Mouse (Mus musculus) embryo, embryonic 9.5 days (tissue): ENCODE data around the gene Nacc2.
A peak's percentile ranks its signal among the peaks of the same experiment; 100 is the strongest.

ENCODE experiments used
- DNase-seq: peaks from one replicate; pipeline ENCODE4 v3.0.0-alpha.2; 2017; ENCODE audit errors: extremely low spot score

Nacc2 gene

DNA sequence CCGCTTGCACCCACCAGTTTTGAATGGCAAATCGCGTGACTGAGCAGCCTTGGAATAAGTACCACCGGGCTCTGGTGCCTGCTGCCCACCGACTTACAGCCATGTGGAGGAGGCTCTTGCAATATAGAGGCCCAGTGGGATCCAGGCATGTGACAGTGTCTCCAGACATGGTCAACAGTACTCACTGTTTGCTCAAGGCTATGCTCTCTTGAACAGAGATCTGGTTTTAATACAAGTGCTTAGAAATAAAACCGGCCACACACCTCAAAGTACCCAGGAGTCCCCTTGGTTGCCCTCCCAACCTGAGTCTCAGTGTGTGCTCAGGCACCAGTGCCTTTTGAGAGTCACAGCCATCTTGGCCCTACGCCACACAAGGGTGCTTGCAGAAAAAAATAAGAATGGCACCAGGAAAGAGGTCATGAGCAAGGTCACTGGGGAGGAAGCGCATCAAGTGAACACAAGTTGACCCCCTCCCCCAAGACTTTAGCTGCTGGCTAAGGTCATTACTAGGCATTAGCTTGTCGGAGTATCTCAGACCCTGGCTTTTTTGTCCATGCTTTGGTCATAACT is at the start of gene Nacc2:
Nacc2 (minus strand) TSS at position 142 of the 570 bp plus-strand sequence.
- DNase-seq, result no peak

DNA sequence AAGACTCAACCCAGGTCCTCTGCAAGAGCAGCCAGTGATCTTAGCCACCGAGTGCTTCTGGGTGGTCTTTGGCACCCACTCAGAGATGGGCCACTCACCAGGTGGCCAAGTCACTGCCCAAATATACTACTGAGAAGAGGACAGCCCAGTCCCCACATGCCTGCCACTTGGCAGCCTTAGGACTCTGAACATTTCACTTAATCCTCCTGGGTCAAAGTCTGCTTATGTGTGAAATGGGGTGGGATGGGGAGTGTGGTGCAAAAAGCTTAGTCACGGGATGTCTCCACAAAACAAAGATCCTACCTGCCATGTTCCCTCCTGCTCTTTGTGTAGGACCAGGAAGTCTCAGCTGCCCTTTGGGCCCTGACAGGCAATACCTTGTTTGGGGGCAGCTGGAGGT is 49.1 kb upstream of the Nacc2 start:
- no peak for DNase-seq

DNA sequence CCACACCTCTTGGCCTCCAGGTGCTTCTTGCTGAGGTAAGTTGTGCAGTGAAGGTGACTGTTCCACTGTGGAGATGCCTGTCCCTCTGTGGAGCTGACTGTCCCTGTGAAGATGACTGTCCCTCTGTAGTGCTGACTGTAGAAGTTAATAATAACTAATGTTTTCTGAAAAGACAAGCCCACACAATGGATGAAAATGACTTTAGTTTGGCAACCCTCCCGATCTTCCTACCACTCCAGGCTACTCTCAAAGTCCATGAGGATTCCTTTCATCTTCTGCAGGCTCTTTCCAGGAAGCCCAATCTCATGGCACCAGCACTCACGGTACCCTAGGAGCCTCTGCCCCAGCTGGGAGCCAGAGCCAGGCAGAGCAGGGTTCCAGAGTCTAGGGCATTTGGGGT is 47.4 kb upstream of the Nacc2 start:
- no peak for DNase-seq

DNA sequence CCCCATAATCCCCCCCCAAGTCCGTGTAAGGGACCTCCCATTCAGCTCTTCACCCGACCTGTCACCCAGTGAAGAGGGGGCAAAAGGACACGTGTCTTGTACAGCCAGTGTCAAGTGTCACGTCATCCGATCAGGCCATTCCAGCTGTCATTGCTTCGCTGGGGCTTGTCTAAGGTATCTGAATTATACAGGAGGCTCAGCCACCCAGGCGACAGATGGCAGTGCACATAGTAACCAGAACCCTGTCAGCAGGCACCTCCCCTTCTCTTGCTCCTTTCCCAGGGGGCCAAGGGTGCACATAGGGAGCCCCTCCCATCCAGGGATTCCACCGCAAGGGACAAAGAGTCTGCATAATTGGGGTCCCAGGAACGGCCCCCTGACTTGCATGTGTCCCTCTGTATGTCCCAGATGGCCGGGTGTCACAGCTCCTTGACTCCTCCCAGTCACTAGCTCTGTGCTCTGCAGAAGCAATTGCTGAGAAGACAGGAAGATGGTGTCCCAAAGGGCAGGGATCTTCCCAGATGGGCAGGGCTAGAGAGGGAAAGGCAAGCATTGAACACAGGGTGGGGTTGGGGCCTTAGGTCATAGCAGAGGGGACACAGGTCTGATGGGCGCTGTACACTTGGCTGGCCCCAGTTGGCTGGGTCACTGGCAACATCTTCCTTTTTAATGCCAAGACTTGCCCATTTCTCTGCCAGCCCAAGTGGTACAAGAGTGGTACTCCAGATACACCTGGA is 46.0 kb upstream of the Nacc2 start:
- DNase-seq, result peak; percentile 32

DNA sequence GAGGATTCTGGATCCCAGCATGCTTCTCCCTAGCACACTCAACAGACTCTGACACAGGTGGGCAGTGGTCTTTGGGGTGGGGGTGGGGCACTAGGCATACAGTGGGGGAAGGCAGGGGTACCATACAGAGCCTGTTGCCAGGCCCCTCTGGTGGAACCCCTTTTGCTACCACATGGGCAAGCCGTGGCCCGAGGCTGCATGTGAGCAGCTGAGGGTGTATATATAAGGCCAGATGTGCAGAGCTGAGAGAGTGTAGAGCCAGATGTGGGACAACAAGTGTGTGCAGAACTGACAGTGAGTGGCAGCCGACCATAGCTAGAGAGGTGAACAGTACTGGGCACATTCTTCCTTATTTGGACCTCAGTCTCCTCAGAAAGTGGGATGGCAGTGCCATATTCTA is 43.9 kb upstream of the Nacc2 start:
- DNase-seq, result no peak

DNA sequence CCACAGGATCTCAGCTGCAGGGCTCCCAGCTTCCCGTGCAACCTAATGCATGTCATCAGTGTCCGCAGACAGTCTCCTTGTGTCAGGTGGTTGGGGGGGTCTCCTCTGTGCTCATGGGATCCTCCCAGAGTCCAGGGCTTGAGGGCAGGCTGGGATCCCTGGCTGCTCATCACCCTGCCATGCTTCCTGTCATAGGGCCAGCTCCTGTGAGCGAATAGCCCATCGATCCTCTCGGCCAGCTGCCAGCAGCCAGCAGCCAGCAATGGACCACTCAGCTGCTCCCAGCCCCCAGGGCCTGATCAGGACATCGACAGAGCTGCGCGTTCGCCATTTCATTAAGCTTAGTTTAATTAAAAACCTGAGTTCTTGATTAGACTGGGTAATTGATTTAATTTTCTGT is 35.0 kb upstream of the Nacc2 start:
- DNase-seq, result no peak

DNA sequence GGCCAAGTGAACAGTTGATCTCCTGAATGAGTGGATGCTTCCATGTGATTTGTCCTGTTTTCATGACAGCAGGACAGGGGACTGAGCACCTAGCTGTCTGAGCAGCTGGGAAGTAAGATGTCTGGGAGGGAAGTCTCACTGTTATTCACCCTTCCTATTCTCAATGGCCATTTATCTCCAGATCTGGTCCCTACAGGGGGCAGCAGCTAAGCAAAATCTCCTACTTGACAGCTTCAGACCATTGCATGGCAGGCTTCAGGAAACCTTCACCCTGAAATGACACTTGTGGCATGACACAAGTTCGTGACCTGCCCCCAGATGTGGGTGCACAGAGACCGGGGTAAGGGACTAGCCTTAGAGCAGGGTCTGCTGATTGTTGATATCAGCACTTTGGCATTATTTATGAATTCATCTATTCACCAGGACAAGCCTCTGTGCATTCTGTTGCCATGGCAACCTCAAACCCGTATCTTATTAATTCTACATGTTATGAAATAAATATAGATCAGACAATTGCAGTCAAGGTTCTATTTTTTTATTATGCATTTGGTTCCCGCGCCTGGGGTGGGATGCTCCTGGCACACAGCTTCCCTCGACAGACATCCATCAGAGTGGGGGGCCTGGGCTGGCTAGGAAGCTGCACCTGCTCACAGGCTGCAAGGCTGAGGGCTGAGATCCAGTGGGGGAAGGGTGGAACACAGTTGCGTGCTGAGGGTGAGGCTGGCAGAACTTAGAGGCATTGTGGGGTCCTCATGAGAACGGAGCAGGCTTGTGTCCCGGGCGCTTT is 33.4 kb upstream of the Nacc2 start:
- DNase-seq, result no peak

DNA sequence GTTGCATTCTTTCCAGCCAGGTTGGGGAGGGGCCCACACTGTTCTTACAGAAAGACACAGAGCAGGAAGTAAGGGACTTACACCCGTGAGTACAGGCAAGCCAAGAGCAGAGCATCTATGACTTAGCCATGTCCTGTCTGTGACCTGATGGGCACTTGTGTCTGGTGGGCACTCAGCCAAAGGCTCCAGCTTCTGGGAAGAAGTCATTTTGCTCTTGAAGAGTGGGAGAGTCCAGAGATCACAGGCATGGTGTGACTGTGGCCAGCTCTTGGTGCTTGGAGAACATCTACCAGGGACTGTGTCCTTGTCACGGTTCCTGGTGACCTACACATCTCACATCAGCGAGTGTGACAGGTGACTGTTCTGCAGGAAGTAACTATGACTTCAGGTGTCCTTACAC is 32.7 kb upstream of the Nacc2 start:
- DNase-seq, result no peak

DNA sequence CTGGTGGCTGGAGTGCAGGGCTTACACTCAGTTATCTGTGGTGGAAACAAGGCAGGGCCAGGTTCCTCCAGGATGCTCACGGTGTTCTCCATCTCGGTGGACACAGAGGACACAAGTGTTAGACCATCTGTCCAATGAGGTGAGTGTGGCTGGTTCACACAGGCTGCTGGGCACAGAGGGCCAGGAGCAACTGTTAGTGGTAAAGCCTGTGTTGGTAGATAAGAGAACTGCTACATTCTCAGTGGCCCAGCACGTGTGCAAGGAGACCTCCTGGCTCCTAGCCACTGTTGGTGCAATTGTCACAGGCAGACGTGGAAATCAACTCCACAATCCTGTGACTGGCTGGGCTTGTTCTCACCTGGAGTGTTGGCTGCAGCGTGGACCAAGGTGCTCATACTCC is 31.6 kb upstream of the Nacc2 start:
- no peak for DNase-seq

DNA sequence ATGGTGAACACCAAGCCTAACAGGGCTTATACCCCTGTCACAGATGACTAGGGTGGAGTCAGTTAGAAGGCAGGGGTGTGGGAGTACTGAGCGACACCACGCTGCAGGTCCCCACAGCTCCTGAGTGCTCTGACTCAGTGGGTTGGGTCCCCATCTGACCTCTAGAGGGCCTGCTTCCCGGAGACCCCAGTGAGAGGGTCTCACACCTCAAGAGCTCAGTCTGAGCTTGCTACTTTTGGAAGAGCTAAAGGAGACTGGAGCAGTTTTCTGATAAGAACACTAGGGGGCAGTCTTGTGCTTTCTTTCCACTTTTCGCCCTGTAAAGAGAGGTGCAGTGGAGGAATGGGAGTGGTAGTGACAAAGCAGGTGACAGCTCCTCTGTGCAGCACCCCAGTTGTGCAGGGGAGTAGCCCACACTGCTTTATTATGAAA is 30.9 kb upstream of the Nacc2 start:
- peak; percentile 70 for DNase-seq

DNA sequence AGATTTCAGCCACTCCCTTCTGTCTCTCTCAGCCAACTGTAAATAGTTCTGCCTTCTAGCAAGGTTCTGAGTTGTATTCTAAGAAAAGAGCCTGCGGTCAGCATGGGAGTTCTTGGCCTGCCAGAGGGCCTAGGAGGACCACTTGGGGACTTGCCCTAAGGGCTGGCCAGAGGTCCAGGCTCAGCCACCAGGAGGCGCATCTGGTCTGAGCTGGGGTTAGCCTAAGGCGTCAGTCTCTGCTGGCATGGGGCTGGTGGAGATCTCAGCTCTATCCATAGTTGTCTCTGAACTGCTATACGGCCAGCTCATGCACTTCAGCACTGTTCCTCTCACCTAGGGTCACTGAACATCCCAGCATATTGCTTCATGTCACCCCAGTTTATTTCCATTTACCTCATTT is 30.3 kb upstream of the Nacc2 start:
- peak; percentile 56 for DNase-seq

DNA sequence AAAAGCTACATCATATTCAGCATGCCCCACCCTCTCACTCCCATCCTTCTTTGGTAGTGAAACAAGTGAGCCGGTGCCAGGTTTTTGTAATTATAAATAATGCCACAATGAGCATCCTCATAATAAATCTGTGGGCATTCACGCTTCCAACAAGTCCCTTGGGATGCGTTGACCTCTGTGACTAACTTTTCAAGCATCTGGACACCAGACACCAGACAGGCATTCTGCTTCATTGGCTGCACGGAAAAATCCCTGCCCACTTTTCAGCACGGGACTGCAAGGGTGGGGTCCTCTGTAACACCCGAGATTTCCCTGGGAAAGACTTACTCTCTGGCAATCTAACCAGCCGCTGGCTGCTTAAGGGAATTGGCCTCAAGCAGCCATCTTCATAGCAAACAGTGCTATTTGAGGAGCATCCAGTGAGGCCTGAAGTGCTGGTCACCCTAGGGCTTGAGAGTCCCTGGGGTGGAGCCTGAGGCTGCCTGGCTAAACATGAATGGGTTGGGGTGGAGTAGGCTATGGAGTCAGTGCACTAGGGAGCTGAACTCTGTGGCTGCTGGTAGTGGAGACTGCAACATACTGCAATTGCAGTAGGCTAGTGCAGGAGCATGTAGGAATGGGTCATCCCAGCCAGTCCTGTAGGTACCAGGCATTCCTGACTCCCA is 24.8 kb upstream of the Nacc2 start:
- no peak for DNase-seq

DNA sequence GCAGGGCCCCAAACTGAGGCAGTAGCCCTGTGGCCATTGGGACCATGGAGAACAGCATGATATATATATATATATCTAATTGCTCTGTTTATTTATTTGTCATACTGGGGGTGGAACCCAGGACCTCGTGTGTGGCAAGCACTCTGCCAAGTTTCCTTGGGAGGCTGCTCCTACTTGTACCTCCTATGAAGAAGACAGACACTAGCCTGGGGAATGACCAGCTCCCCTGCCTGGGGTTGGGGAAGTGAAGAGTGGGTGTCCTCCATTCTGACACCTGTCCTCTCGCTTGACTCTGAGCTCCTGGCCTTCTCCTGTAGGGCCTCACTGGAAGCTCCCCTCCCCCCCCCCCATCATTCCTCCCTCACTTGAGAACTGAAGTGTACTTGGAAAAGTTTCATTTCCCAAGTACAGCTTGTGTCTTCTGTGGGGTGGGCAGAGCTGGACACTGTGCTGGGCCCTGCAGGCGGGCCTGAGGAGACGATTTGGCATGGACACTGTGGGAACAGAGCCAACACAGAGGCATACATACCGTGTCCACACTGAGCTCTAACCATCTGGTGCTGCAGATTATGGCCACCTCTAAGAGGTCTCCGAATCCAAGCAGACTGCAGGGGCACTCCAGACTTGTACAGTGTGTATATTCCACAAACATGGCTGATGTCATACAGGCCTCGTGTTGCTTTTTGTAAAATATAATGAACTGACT is 23.5 kb upstream of the Nacc2 start:
- no peak for DNase-seq

DNA sequence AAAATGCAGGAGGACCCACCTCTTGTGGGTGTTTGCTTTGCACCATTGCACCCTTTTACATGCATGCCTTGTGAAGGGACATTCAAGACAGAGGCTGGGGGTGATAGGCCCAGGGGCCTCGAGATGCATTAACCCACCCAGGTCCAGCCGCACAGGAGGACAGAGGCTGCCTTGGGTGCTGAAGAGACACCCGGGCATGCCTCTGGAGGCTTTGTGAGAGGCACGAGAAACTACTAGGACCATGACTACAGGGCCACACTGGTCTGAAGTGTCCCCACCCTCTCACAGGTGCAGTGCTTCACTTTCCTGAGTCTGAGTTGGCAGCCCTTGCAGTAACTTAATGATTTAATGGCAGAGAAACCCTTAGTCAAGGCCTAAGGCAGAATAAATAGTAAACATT is 22.1 kb upstream of the Nacc2 start:
- DNase-seq, result no peak

DNA sequence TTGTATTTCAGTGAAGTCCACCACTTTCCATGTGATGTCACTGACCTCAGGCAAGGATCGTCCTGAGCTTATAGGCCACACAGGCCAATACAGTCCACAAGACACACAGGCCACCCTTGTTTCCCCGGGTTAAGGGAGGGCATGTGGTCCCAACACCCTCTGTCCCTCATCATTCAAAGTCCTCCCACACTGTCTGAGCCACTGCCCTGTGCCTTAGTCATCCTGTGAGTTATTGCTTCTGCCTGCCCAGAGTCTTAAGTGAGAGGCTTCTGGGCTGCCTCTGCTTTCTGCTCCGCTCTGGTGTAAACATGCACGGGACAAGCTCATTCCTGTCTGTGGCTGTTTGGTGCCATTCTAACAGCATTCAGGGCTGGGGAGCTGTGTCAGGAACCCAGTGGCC is 21.3 kb upstream of the Nacc2 start:
- DNase-seq, result no peak

DNA sequence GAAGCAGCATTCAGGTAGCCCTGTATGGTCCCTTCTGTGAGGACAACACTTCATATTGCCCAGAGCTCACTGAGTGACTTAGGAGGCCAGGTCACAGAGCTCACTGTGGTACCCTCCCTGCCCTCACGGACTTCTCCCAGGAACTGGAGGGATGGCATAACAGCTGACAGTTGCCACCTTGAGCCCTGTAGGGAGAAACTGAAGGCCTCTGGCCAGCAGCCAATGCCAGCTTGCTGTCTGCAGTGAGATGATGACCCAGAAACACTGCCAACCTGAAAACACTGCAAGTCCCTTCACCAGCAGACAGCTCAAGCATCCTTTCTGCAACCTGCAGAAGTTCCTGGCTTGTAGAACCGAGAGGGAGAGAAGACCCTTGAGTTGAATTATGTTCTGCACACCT is 20.5 kb upstream of the Nacc2 start:
- DNase-seq, result no peak

DNA sequence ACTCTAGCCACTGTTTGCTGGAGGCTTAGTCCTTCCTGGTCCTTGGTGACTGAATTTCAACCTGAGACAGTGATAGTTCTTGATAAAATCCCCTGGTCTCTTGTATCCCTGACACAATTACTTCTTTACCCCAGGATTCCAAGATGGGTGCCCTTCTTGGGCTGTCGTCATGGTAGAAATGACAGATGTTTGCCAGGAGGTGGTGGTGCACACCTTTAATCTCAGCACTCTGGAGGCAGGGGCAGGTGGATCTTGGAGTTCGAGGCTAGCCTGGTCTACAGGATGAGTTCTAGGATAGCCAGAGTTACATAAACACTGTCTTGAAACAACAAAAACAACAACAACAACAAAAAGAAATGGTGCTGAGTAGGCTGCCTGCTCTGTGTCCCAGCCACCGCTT is 20.0 kb upstream of the Nacc2 start:
- no peak for DNase-seq

DNA sequence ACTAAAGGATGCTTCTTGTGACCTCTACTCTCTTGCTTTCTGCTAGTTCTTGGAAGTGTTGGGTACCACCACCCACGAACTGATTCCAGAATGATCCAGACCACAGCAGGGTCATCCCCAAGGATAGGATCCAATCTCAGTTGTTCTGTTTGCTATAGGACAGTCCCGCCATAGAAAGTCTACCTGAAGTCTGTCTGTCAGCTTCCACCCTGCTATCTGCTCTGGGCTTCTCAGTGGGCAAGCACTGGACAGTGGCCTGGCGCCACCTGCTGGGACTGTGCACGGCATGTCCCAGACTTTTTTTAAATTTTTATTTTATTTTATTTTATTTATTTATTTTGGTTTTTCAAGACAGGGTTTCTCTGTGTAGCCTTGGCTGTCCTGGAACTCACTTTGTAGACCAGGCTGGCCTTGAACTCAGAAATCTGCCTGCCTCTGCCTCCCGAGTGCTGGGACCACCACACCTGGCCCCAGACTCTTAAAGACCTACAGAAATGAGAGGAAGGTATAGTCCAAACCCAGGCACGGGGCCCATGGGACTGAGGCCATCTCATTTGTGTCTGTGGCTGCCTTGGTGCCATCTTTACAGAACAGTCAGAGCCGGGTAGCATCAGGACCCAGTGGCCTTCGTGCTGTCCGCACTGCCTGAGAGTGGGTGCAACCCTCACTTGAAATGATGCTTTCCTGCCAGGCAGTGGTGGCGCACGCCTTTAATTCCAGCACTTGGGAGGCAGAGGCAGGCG is 19.0 kb upstream of the Nacc2 start:
- DNase-seq, result no peak

DNA sequence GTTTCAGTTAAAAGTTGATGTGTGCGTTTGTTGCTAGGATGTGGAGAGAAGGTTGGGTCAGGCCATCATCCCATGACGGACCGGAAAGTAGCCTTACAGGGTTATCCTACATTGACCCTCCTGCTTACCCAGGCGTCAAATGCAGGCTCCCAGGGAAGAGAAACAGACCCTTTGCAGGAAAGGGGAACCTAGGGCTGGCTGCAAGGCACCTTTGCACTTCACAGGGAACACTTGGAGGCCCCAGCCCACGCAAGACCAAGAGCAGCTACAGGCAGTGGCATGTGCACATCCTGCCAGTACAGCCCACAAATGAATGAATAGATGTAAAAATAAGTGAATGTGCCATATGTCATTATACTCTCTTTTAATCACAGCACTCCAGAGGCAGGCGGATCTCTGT is 17.9 kb upstream of the Nacc2 start:
- no peak for DNase-seq

DNA sequence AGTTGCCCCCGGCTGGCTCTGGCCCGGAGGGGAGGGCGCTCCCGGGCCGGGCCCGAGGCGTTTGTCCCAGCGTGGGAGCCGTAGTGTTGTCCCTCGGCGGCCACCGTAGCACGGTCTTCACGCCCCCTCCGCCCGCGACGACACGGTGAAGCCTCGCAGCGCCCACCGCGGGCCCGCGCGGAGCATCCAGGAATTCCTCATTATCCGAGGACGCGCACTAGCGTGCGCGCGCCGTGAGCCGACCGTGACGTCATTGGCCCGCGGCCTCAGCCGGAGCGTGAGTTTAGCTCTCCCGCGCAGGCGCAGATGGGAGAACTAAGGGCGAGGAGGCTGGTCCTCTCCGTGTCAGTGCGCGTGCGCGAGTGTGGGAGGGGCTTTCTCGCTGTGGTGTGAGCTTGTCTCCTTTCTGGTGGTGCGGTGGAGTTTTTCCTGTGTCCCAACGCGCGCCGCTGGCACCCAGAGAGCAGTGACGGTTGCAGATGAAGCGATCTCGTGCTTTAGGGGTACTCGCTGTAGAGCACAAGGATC is 17.3 kb upstream of the Nacc2 start:
- peak; percentile 100 for DNase-seq
